Mouse (Mus musculus) heart, postnatal 36 days (tissue): ENCODE measurements at regions not wholly inside any gene's neighbourhood (a gene's known extent, or its start where the extent isn't known, plus 50 kb on each side); places are given as distances from the start of the nearest gene placed in this dataset.
A peak's percentile ranks its signal among the peaks of the same experiment; 100 is the strongest.

Experiments used
- DNase-seq, 2 experiments: peaks; one replicate each; pipeline ENCODE4 v3.0.0; 2021 to 2022
- intact Hi-C: fragments of 180-260 bp; cut with DNase I; formaldehyde crosslinking; loops from one replicate; pipeline ENCODE4 v1.15.1; 2025

DNA sequence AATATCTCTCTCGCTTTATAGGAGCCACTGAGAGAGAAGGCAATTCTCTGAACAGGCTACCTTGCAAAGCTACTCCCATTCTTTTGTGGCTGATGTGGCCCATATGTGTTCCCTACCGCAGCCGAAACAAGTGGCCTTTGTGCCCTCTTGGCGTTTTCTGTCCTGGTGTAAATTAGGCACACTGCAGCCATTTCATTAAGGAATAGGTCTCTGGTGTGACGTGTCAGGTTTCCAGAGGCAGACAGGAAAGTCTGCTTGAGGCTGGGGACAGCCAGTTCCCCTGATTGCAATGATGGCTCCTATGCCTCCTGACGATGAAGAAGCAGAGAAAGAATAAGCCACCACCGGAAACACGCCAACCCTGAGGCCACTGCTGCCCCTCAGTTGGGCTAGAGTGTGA lies 59.3 kb upstream of the Bcor start:
- DNase-seq, result no peak
- intact Hi-C loops, result no loop called here

DNA sequence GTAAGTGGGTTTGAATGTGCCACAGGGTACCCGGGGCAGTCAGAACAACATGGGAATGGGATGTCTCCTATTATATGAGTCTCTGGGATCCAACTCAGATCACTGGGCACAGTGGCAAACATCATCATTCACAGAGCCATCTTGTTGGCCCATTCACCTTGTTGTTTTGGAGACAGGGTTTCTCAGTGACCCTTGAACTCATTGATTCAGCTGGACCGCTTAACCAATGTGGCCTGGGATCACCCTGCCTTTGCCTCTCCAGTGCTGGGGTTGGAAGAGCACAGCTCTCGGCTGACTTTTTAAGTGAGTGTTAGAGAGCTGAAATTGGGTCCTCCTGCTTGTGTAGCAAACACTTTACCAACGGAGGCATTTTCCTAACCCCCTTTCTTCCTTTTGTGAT lies 64.2 kb upstream of the Bcor start:
- no peak for DNase-seq
- intact Hi-C loops, result no loop called here

DNA sequence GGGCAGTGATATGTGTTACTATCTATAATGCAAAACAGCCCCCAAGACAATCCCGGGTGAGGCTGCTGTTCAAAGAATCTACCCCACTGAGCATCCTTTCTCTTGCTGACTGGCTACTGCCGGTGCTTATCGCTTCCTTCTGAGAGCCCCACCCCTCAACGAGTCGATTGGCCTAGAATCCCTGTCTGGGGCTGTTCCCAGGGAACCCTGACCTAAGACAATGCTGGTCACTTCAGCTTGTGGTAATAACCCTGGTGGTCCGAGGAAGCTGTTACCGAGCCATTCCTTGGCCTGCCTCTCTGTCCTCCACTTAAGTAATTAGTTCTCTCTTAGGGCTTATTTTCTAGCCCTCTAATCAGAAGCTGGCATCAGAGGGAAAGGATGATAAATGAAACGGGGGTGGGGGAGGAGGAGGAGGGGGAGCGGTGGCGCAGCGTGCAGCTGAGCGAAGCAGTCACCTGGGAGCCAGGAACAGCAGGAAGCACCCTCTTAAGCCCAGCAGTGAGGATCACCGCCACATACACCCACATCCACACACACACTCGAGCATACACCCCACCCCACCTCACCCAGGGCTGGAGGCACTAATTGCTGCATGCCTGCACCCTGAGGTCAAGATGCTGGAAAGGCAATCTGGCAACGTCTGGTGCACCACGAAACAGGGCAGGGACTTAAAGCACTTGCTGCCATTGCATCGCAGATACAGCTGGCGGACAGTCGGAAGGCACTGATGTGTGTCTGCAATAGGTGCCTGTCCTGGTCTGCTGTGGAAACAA lies 65.1 kb upstream of the Bcor start:
- intact Hi-C loops, result no loop called here
- no peak for DNase-seq

DNA sequence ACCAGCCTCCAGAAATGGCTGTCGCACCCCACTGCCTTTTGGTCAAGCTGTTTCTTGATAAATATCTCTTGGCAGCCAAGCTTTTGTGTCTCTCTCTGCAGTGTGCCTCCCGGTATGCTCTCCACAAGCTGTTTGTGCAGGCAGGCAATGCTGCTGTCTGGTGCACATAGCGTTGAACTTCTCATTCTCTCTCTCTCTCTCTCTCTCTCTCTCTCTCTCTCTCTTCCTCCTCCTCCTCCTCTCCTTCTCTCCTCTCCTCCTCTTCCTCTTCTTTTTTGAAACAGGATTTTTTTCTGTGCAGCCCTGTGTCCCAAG lies 65.7 kb upstream of the Bcor start:
- no peak for DNase-seq
- intact Hi-C loops, result no loop called here

DNA sequence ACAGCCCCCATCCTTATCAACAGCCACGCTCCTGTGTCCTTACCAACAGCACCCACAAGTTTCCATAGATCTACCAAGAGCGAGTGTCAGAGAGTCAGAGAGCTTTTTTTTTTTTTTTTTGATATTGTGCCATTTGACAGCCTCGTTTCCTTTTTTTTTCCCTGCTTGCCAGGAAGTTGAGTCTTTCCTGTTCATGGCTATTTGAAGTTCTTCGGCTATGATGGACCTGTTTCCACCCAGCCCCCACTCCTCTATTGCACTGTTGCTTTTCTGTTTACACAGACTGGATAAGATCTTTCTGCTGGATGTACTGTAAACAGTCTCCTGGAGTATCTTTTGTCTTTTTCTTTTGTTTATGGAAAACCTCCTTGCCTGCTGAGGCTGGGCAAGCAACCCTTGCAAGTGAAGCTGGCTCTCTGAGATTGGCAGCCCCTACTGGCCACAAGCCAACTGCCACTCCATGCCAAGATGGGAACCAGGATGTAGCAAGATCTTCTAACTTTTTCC lies 80.4 kb upstream of the Bcor start:
- no peak for DNase-seq
- intact Hi-C loops, result no loop called here

DNA sequence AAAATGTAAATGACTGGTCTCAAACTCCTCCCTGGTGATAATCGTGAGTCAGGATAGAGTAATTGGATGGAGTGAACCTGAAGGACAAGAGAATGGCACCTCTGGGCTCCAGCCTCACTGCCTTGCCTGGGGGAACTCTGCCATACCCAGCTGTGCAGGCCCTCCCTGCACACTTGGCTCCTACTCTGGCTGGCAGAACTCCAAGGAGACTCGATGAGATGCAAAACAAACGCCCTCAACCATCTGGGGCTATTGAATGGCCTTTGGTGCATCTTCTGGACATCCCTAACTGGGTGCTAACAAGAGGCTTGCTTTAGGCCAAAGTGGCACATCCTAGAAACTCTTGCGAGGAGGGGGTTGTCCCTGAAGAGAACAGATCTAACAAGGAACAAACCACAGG lies 81.6 kb upstream of the Bcor start:
- no peak for DNase-seq
- intact Hi-C loops, result no loop called here

DNA sequence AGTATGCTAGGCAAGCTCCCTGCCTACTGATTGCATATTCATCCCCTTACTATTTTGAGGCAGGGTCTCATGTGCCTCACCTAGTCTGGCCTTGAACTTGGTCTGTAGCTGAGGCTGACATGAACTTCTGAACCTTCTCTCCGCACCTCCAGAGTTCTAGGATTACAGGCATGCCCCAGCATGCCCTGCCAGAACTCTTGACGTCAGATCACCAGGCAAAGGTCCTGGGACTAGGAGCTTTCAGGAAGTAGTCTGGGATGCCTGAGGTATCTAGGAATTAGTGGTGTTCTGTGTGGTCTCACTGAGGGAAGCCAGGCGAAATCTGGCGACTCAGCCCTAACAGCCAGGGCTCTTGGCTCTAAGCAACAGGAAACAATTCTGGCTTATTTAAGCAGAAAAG lies 88.9 kb upstream of the Bcor start:
- DNase-seq, result no peak
- intact Hi-C loops, result no loop called here

DNA sequence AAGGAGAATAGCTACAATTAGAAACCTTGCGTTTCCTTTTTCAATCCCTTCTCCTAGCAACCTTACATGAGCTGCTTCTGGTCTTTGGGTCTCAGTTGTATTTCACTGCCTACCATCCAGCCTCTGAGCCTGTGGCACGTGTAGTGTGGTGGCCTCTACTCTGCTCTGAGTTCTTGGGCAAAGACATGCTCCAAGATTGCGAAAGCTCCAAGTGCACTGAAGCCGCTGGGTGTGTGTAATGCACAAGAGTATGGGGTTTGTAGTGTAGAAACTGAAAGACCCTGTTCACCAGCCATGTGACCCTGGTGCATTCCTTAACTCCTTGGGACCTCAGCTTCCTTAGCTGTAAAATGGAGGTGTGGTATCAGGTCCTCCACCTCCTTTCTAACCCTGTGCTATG lies 89.8 kb upstream of the Bcor start:
- intact Hi-C loops, result loop anchor here (2.0 to 10.0 kb wide), 5 partner anchors 91 to 585 kb away; no protein-coding TSS in a partner anchor

DNA sequence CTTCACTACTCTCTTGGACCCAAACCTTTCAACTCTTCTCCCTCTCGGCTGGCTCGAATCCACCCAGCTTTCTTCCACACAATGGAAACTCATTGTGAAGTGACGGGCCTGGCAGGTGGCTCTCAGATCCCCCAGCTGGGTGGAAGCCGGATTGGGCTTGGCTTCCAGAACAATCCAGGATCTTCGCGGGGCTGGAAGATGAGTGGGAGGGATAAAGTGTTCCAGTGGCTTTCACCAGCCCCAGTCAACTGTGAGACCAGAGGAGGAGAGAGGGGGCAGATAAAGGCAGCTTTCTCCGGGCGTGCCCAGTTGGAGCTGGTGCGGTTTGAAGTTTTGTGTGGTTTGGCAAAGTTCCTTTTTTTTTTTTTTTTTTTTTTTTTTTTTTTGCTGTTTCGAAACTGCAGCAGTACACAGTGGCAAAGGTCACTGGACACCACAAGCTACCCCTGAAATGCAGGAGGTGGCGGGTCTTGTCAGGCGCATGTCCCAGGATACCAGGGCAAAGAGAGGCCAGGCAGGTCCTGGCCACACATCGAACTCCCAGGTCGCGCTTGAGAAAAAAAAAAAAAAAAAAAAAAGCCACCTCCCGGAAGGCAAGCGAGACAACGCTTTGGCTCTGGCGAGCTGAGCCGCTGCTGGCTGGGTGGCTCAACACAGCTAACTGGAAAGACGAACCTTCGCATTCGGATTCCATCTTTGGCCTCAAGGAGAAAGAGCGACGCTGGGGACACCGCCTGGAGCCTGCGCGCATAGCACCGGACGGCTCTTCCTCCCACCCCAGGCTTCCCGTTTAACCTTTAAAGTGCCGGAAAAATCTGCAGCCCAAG lies 91.9 kb upstream of the Bcor start:
- intact Hi-C loops, result loop anchor here (2.0 to 10.0 kb wide), 8 partner anchors 87 to 621 kb away; no protein-coding TSS in a partner anchor
- DNase-seq, result peak; percentile 65 to 66

More for the DNA sequence above, 89.8 kb upstream of the Bcor start:
- no peak for DNase-seq

DNA sequence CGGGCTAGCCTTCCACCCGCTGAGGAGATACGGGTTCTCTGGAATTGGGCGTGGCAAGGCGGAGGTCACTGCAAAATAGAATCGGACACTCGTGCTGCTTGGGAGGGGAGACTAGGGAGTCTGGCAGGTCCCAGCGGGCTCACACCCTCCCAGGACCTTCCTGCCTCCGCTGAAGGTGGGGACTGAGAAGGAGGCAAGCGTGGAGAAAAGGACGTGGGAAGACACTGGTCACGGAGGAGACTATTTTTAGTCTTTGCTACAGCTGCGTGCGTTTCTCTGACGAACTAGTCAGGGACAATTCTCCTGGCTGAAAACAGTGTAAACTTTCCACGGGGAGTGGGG lies 92.5 kb upstream of the Bcor start:
- intact Hi-C loops, result loop anchor here (2.0 to 10.0 kb wide), 7 partner anchors 88 to 622 kb away; no protein-coding TSS in a partner anchor
- DNase-seq, result no peak

DNA sequence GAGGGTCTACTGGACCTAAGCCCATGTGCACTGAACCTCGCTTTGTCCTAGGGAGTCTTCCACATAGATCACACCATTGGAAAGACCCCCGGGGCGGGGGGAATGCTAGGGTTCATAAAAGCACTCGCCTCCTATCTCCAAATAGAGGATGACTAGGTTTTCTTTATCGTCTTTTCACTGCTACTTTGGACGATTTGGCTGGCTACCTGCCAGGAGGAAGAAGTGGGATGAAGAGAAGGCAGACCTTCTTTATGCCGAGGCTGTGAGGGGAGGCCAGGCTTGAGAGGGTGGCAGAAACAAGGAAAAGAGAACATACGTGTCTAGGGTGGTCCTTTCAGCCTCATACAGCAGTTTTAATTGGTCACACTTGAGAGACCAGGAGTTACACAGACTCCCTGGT lies 96.6 kb upstream of the Bcor start:
- no peak for DNase-seq
- intact Hi-C loops, result loop anchor here (10.0 kb wide), 1 partner anchor 592 kb away; no protein-coding TSS in a partner anchor

DNA sequence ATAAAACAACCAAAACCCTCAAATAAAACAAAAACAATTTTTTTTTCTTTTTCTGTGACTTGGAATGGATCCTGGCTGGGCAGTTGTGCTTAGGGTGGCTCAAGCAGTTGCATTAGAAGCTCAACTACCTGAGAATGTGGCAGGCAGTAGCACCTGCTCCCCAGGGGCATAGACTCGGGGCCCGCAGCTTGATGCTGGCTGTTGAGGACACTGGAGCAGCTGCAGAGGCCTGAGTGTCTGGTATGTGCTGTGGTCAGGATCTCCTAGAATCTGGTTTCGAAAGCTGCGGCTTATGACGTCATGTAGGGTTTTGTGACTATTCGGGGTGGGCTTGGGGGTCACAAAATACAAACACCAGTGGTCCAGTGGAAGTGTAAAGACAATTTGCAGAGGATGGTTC lies 103.7 kb upstream of the Bcor start:
- intact Hi-C loops, result no loop called here
- DNase-seq, result no peak

DNA sequence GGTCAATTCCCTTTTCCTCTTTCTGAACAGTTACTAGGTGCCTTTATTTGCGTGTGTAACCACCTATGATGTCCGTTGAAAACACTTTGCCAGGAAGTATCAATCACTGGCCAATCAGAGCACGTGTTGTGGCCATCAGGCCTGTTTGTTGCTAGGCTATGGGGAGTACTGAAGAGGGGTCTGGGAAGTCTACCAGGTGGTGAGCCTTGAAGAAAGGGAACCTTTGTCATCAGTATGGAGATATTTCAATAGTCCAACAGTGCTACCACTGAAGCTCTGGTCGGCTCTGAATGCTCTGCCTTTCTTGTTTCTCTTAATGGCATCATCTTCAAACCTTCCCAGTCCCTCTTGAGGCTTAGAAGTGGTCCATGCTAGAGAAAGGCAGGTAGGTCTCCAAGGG lies 124.6 kb upstream of the Bcor start:
- no peak for DNase-seq
- intact Hi-C loops, result no loop called here

DNA sequence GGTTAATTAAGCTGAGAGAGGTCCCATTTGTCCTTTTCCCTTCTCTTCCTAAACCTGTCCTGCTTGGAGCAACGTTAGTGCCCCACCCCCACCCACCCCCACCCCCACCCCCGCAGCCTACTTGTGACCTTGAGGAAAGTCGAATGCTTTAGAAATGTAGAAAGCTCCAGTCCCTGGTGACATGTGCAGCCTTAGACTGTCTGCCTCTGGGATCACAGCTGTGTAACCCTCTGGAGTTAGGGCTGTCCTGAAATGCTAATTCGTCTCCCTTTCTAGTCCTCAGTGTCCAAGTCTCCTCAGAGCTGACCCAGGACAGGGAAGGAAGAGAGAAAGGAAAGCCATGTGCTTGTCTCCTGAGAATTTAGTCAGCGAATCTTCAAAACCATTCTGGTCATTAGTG lies 125.0 kb upstream of the Bcor start:
- intact Hi-C loops, result no loop called here
- no peak for DNase-seq

DNA sequence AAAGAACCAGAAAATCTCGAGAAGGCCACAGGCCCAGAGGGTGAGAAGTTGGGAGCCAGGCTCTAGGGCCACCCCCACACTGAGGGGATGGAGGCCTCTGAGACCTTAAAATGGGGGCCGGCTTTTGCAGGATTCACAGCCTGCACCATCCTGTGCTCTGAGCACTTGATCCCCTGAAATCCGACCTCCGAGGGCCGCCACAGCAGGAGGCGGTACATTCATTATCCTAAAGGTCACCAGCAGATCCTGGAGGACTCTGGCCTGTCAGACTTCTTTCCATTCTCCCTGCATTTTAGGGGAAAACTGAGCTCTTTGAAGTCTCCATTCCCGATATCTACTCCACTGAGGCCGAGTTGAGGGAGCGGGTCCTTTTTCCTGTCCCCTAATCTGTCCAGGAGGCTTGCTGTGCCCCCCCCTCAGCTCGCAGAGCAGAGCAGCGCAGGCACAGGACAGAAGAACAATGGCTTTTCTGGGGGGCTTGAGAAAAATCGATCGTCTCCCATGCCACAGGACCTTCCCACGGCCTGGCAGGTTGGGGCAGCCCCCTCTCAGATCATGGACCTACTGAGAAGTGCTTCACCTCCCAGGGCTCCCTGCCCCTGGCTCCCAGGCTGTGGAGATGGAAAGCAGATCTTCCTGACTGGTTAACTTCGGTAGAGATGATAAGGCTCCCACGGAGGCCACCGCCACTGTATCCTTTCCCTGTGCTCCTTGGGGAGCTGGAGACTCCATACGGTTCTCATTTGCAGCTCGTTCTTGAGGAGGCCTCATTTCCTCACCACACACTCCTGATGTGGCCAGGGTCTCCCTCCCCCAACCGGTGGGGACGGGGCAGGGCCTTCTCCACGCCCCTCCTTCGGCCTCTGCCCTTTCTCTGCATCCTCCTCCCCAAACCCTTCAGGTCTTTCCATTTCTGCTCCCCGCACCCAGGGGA lies 126.1 kb upstream of the Bcor start:
- intact Hi-C loops, result no loop called here
- no peak for DNase-seq

DNA sequence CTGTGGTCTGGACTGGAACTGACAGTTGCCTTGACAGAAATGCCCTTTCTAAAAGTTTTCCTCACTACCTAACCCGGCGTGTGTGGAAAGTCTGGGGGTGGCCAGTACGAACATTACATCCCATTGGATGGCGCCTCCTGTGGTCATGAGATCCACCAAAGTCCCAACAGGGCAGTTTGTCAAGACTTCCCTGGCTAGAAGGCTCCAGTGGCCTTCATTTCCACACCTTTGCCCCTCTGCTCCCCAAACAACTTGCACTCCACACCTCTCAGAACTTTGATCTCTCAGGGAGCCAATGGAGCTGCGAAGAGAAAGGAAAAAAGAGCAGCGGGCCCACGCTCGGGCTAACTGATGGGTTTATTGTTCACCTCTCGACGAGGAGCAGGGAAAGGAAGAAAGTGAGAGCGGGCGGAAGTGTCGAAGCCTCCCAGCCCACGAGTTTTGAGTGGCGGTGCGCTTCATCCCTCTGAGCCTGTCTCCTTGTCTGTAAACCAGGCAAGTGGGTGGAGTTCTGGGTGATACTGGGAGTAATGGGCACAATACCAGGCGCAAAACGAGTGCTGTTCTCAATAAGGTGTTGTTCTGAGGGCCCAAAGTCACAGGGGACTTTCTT lies 126.9 kb upstream of the Bcor start:
- intact Hi-C loops, result no loop called here
- DNase-seq, result no peak

DNA sequence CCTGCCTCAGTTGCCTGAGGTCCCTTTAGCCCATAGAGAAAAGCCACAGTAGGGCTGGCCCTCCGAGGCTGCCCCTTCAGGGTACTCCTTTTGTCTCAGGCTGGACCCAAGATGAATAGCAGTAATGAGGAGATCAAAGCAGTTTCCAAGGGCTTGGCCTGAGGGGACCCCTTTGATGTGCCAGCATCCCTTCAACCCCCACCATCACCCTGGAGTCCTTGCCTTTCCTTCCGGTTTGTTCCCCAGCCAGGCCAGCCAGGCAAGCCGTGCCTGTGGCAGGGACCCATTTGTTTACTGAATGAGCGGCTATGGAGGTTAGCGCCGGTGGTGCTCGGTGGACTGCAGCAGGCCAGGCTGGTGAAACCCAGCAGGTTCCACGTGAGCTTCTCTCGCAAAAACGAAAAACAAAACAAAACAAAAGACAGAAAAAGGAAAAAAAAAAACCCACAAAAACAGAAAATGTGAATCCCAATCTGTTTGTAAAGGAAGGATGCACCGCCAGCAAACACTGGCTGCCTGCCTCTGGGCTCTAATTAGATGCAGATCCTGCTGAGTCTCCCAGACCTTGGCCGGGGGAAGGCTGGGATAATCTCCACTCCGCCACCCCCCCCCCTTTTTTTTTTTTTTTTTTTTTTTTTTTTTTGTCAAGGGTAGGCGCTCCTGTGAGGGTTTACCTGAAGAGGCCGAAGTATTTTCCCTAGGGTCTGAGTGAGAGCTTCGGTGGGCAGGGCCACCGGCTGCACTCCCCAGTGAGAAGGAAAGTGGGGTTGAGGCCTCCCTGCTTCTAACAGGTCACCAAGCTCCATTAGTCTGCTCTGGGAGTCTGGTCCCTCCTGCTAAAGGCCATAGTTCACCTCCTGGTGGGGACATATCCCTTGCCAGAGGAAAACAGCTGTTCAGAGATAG lies 127.8 kb upstream of the Bcor start:
- DNase-seq, result peak in 1 of 2 experiments; percentile 3
- intact Hi-C loops, result no loop called here

DNA sequence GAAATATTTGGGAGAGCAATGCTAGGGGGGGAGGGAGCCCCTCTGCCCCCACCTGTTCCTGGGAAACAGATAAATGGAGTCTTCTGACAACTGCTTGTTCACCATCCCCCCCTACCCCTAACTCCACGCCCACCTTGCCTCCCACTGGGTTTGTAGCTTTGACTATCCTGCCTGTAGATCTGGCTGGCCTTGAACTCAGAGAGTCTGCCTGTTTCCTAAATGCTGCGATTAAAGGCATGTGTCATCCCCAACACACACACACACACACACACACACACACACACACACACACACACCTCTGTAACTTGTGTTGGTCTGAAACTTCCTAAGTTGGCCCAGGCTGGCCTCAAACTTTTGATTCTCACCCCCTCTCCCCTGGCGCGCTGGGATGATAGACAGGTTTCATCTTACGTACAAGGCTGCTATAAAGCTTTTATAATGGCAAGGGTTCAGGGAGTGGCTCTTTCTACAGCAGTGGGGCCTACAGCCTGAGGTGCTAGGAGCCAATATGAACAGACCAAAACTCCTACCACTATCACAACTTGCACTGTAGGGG lies 128.5 kb upstream of the Bcor start:
- no peak for DNase-seq
- intact Hi-C loops, result no loop called here

DNA sequence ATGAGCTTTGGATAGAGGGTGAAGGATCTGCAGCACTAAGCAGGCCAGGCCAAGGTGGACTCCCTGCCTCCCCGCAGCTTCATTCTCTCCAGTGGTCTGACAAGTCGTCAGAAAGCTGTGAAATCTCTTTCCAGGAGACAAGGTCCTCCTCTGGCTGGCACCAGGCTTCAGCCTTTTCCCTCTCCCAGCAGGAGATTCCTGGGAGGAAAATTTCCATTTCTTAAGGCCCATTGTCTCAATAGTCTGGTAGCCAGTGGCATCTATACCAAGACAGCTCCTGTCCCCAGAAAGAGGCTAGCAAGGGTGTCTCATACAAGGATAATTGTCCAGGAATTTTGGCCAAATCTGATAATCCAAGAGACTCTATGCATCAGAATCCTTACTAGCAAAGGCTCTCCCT lies 133.0 kb upstream of the Bcor start:
- intact Hi-C loops, result no loop called here
- DNase-seq, result no peak
